Mouse (Mus musculus) kidney, embryonic 14.5 days (tissue): ENCODE results near the gene Gm12394. TPM values are rescaled to one million over a fixed set of nuclear protein-coding genes. Genes with fewer than 3 reads are reported as not detected.
"Not testable (repeated sequence)": the region's sequence is repeated elsewhere in the genome, so short reads cannot be mapped to it uniquely, and the experiment has no call there.

Experiments used
- ATAC-seq: fragments of 200-750 bp; cut with Nextera tagmentation; 2 replicates; pipeline ENCODE4 v1.8.0; 2017; ENCODE audit warnings: moderate number of reproducible peaks, mild to moderate bottlenecking, moderate TSS enrichment, moderate library complexity; ENCODE audit not compliant: low FRiP score, low TSS enrichment
- H3K27ac ChIP-seq: fragments of 300-500 bp; sonication (generic); 2 replicates; pipeline ENCODE4 v1.5.1; 2014; ENCODE audit warnings: low read depth, mild to moderate bottlenecking, low read length, moderate library complexity, mixed read lengths
- H3K27me3 ChIP-seq: fragments of 300-500 bp; sonication (generic); 2 replicates; pipeline ENCODE4 v1.6.1; 2014; ENCODE audit warnings: mild to moderate bottlenecking, low read length; ENCODE audit not compliant: control insufficient read depth, insufficient read depth
- H3K36me3 ChIP-seq: fragments of 300-500 bp; sonication (generic); 2 replicates; pipeline ENCODE4 v1.6.1; 2014; ENCODE audit warnings: low read length, mixed read lengths; ENCODE audit not compliant: control insufficient read depth, insufficient read depth
- H3K4me1 ChIP-seq: fragments of 300-500 bp; sonication (generic); 2 replicates; pipeline ENCODE4 v1.6.1; 2014; ENCODE audit warnings: low read length, mixed read lengths; ENCODE audit not compliant: control insufficient read depth, insufficient read depth
- H3K4me2 ChIP-seq: fragments of 300-500 bp; sonication (generic); replicated peaks from 2 replicates; pipeline ENCODE4 v1.6.1; 2014; ENCODE audit warnings: low read depth, mild to moderate bottlenecking, low read length
- H3K4me3 ChIP-seq: fragments of 300-500 bp; sonication (generic); 2 replicates; pipeline ENCODE4 v1.5.1; 2014; ENCODE audit warnings: mild to moderate bottlenecking, low read length
- H3K9ac ChIP-seq: fragments of 300-500 bp; sonication (generic); 2 replicates; pipeline ENCODE4 v1.6.1; 2014; ENCODE audit warnings: low read depth, mild to moderate bottlenecking, low read length, moderate library complexity
- H3K9me3 ChIP-seq: fragments of 300-500 bp; sonication (generic); 2 replicates; pipeline ENCODE4 v1.6.1; 2016; ENCODE audit warnings: low read length; ENCODE audit not compliant: control insufficient read depth
- WGBS: fragments of 180-500 bp; shearing (Covaris S2); extraction: QIAGEN DNeasy Blood & Tissue Kit; methylation state at CpG from one replicate; pipeline ENCODE4 v1.1.7; 2014; 5-methylcytosine and 5-hydroxymethylcytosine counted together
- polyA plus RNA-seq: library from polyadenylated mRNA; unstranded; fragments of >200 nt; fragmentation: Nextera tagmentation; extraction: Ambion mirVana; gene quantifications from 2 replicates; pipeline ENCODE4 v1.2.1, GENCODE M21; 2014

The Gm12394 gene
- polyA plus RNA-seq = 0.14 and 0.16 TPM in 2 replicates

GRCm38 (mm10) chr4:42856671-42857070 is at the start of gene Gm12394:
Gene Gm12394 (minus strand): TSS chr4:42856771.
- not testable (repeated sequence) for H3K36me3 ChIP-seq, H3K4me1 ChIP-seq, H3K9ac ChIP-seq, H3K4me2 ChIP-seq, H3K9me3 ChIP-seq, ATAC-seq, H3K27ac ChIP-seq, H3K4me3 ChIP-seq, H3K27me3 ChIP-seq
- 72% methylated on average over 1 of the region's 1 CpGs for WGBS

- no peaks in the 10 kb centered on the region for H3K4me1 ChIP-seq
- H3K9ac ChIP-seq = no peak overlapping the region
- no peaks in the 10 kb centered on the region for H3K36me3 ChIP-seq
- ATAC-seq = no peak
- H3K27ac ChIP-seq = no peak overlapping the region
- no peaks in the 10 kb centered on the region for H3K27me3 ChIP-seq
- H3K9me3 ChIP-seq = no peaks in the 10 kb centered on the region
- no peak overlapping the region for H3K4me3 ChIP-seq
- 83% methylated on average over 6 of the region's 6 CpGs for WGBS
- H3K4me2 ChIP-seq = no peak overlapping the region
These were observed 48.4 kb upstream of the Gm12394 start for GRCm38 (mm10) chr4:42904966-42905365.

GRCm38 (mm10) chr4:42904523-42904922 is 48.0 kb upstream of the Gm12394 start:
- H3K27me3 ChIP-seq = no peaks in the 10 kb centered on the region
- H3K4me1 ChIP-seq = no peaks in the 10 kb centered on the region
- no peak for ATAC-seq
- no peaks in the 10 kb centered on the region for H3K9me3 ChIP-seq
- no peak overlapping the region for H3K27ac ChIP-seq
- H3K9ac ChIP-seq = no peak overlapping the region
- H3K4me2 ChIP-seq = no peak overlapping the region
- no peak overlapping the region for H3K4me3 ChIP-seq
- no peaks in the 10 kb centered on the region for H3K36me3 ChIP-seq
- 95% methylated on average over 3 of the region's 3 CpGs for WGBS

GRCm38 (mm10) chr4:42903942-42904341 is 47.4 kb upstream of the Gm12394 start:
- WGBS = 68% methylated on average over 1 of the region's 1 CpGs
- no peaks in the 10 kb centered on the region for H3K4me1 ChIP-seq
- H3K4me2 ChIP-seq = no peak overlapping the region
- H3K36me3 ChIP-seq = no peaks in the 10 kb centered on the region
- H3K9me3 ChIP-seq = no peaks in the 10 kb centered on the region
- H3K4me3 ChIP-seq = no peak overlapping the region
- no peak overlapping the region for H3K9ac ChIP-seq
- H3K27ac ChIP-seq = no peak overlapping the region
- H3K27me3 ChIP-seq = no peaks in the 10 kb centered on the region
- ATAC-seq = no peak

GRCm38 (mm10) chr4:42902730-42903129 is 46.2 kb upstream of the Gm12394 start:
- Histone ChIP-seq H3K9ac (no peak overlapping the region), H3K36me3 (no peaks in the 10 kb centered on the region), H3K4me2 (no peak overlapping the region), H3K9me3 (no peaks in the 10 kb centered on the region), H3K27me3 (no peaks in the 10 kb centered on the region), H3K4me1 (no peaks in the 10 kb centered on the region), H3K4me3 (no peak overlapping the region), H3K27ac (no peak overlapping the region)
- ATAC-seq = no peak
- WGBS = 81% methylated on average over 5 of the region's 5 CpGs

- H3K27ac ChIP-seq = no peak overlapping the region
- no peak overlapping the region for H3K4me2 ChIP-seq
- ATAC-seq = no peak
- no peaks in the 10 kb centered on the region for H3K4me1 ChIP-seq
- H3K4me3 ChIP-seq = no peak overlapping the region
- 58% methylated on average over 9 of the region's 9 CpGs for WGBS
- H3K9ac ChIP-seq = no peak overlapping the region
- H3K9me3 ChIP-seq = no peaks in the 10 kb centered on the region
- no peaks in the 10 kb centered on the region for H3K36me3 ChIP-seq
- no peaks in the 10 kb centered on the region for H3K27me3 ChIP-seq
These were observed 45.6 kb upstream of the Gm12394 start for GRCm38 (mm10) chr4:42902174-42902573.

GRCm38 (mm10) chr4:42900878-42901277 is 44.3 kb upstream of the Gm12394 start:
- no peaks in the 10 kb centered on the region for H3K4me1 ChIP-seq
- H3K9ac ChIP-seq = no peak overlapping the region
- no peak overlapping the region for H3K27ac ChIP-seq
- no peak overlapping the region for H3K4me3 ChIP-seq
- no peak overlapping the region for H3K4me2 ChIP-seq
- ATAC-seq = no peak
- no peaks in the 10 kb centered on the region for H3K27me3 ChIP-seq
- WGBS = 69% methylated on average over 5 of the region's 5 CpGs
- H3K9me3 ChIP-seq = no peaks in the 10 kb centered on the region
- no peaks in the 10 kb centered on the region for H3K36me3 ChIP-seq

- Histone ChIP-seq H3K27me3 (no peaks in the 10 kb centered on the region), H3K4me1 (no peaks in the 10 kb centered on the region), H3K4me2 (no peak overlapping the region), H3K9me3 (no peaks in the 10 kb centered on the region), H3K4me3 (no peak overlapping the region), H3K27ac (no peak overlapping the region), H3K9ac (no peak overlapping the region), H3K36me3 (no peaks in the 10 kb centered on the region)
- 41% methylated on average over 3 of the region's 3 CpGs for WGBS
- no peak for ATAC-seq
These were observed 42.3 kb upstream of the Gm12394 start for GRCm38 (mm10) chr4:42898914-42899313.

GRCm38 (mm10) chr4:42895118-42895517 is 38.5 kb upstream of the Gm12394 start:
- no peaks in the 10 kb centered on the region for H3K9me3 ChIP-seq
- no peak overlapping the region for H3K9ac ChIP-seq
- H3K4me1 ChIP-seq = no peaks in the 10 kb centered on the region
- no peaks in the 10 kb centered on the region for H3K36me3 ChIP-seq
- ATAC-seq = no peak
- no peak overlapping the region for H3K4me2 ChIP-seq
- H3K27me3 ChIP-seq = no peaks in the 10 kb centered on the region
- WGBS = 78% methylated on average over 7 of the region's 7 CpGs
- no peak overlapping the region for H3K27ac ChIP-seq
- H3K4me3 ChIP-seq = no peak overlapping the region

GRCm38 (mm10) chr4:42891176-42891575 is 34.6 kb upstream of the Gm12394 start:
- H3K27me3 ChIP-seq = no peaks in the 10 kb centered on the region
- H3K9ac ChIP-seq = no peak overlapping the region
- no peak overlapping the region for H3K4me2 ChIP-seq
- H3K4me3 ChIP-seq = no peak overlapping the region
- H3K27ac ChIP-seq = no peak overlapping the region
- no peaks in the 10 kb centered on the region for H3K9me3 ChIP-seq
- no peaks in the 10 kb centered on the region for H3K4me1 ChIP-seq
- H3K36me3 ChIP-seq = no peaks in the 10 kb centered on the region
- 71% methylated on average over 7 of the region's 7 CpGs for WGBS
- ATAC-seq = no peak
